Mouse (Mus musculus) embryonic facial prominence, embryonic 14.5 days (tissue): ENCODE results near the gene Prrc2a. TPM values are rescaled to one million over a fixed set of nuclear protein-coding genes. Genes with fewer than 3 reads are reported as not detected.
A peak's percentile ranks its signal among the peaks of the same experiment; 100 is the strongest.
"Not testable (repeated sequence)": the region's sequence is repeated elsewhere in the genome, so short reads cannot be mapped to it uniquely, and the experiment has no call there.

Experiments used
- ATAC-seq: fragments of 200-750 bp; cut with Nextera tagmentation; 2 replicates; pipeline ENCODE4 v1.8.0; 2017; ENCODE audit warnings: low read depth, moderate number of reproducible peaks, moderate TSS enrichment
- DNase-seq: peaks from one replicate; pipeline ENCODE4 v3.0.0-alpha.2; 2015; ENCODE audit warnings: low spot score
- H3K27ac ChIP-seq: fragments of 300-500 bp; sonication (generic); replicated peaks from 2 replicates; pipeline ENCODE4 v1.5.1; 2014; ENCODE audit warnings: low read depth, mild to moderate bottlenecking, low read length, moderate library complexity
- H3K27me3 ChIP-seq: fragments of 300-500 bp; sonication (generic); replicated peaks from 2 replicates; pipeline ENCODE4 v1.6.1; 2014; ENCODE audit warnings: low read length; ENCODE audit not compliant: control insufficient read depth, insufficient read depth
- H3K36me3 ChIP-seq: fragments of 300-500 bp; sonication (generic); 2 replicates; pipeline ENCODE4 v1.6.1; 2014; ENCODE audit warnings: low read length, mixed read lengths; ENCODE audit not compliant: control insufficient read depth, insufficient read depth
- H3K4me1 ChIP-seq: fragments of 300-500 bp; sonication (generic); 2 replicates; pipeline ENCODE4 v1.6.1; 2014; ENCODE audit warnings: antibody characterized with exemption, low read length; ENCODE audit not compliant: control insufficient read depth, insufficient read depth
- H3K4me2 ChIP-seq: fragments of 300-500 bp; sonication (generic); 2 replicates; pipeline ENCODE4 v1.6.1; 2014; ENCODE audit warnings: low read depth, mild to moderate bottlenecking, low read length, moderate library complexity, mixed read lengths
- H3K4me3 ChIP-seq: fragments of 300-500 bp; sonication (generic); 2 replicates; pipeline ENCODE4 v1.5.1; 2014; ENCODE audit warnings: low read depth, mild to moderate bottlenecking, low read length
- H3K9ac ChIP-seq: fragments of 300-500 bp; sonication (generic); 2 replicates; pipeline ENCODE4 v1.6.1; 2014; ENCODE audit warnings: low read depth, mild to moderate bottlenecking, low read length, moderate library complexity, mixed read lengths
- H3K9me3 ChIP-seq: fragments of 300-500 bp; sonication (generic); 2 replicates; pipeline ENCODE4 v1.6.1; 2016; ENCODE audit warnings: low read length; ENCODE audit not compliant: control insufficient read depth
- WGBS: fragments of 180-500 bp; shearing (Covaris S2); extraction: QIAGEN DNeasy Blood & Tissue Kit; methylation state at CpG from one replicate; pipeline ENCODE4 v1.1.7; 2014; 5-methylcytosine and 5-hydroxymethylcytosine counted together
- polyA plus RNA-seq: library from polyadenylated mRNA; unstranded; fragments of >200 nt; fragmentation: Nextera tagmentation; extraction: Ambion mirVana; gene quantifications from 2 replicates; pipeline ENCODE4 v1.2.1, GENCODE M21; 2014

Prrc2a gene
- polyA plus RNA-seq, 1 experiment from 2014 or later = 151 TPM

DNA sequence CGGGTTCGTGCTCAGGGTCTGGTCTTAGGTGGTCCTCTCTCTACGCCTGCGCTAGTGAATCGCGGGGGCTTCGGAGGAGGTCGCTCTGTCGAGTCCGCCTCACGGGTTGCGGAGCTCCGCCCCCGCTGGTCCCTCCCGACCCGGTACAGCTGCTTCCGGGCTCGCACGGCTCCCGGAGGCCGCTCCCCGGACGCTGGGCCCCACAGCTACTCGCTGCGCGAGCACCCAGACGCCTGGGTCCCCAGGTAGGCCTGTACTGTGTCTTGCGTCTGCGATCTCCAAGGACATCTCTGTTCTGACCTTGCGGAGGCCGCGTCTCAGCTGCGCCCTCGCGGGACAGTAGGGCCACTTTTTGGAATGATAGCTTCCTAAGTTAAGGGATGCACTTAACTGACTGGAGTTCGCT lies 38.5 kb downstream of the Prrc2a start, which contains the start of gene D17H6S53E:
TSS of gene D17H6S53E (plus strand) at position 168 of the 406 bp plus-strand sequence.
- Histone ChIP-seq H3K9me3 (no peaks in the 10 kb centered on the region), H3K36me3 (peaks cover 29% of the 10 kb centered on the region; the same call in 1 of the 2 replicates), H3K4me2 (peak within 1 kb of the TSS; percentile 87), H3K27me3 (no peaks in the 10 kb centered on the region), H3K9ac (peak within 1 kb of the TSS; percentile 78), H3K4me3 (peak within 1 kb of the TSS; percentile 76), H3K27ac (peak within 1 kb of the TSS; percentile 75), H3K4me1 (peaks cover 13% of the 10 kb centered on the region)
- peak; percentile 67 for ATAC-seq
- DNase-seq = peak; percentile 90
- 0% methylated on average over 22 of the region's 36 CpGs for WGBS

DNA sequence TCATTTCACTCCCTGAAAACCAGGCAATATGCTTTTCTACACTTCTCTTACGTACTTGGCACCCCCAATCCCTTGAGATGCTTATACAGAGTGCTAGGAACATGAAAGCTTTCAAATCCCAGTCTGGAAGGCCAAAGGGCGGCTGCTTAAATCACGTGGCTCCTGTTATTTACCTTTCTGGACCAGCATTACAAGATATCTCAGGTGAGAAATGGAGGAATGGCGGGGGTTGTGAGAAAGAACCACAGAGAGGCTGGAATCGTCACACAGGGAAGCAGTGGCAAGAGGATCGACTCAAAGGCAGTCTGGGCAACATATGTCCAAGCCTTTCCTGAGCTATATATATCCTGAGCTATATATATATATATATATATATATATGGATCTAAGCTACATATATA lies 39.1 kb downstream of the Prrc2a start:
- WGBS = 26% methylated on average over 6 of the region's 6 CpGs
- no peak for DNase-seq
- H3K27me3 ChIP-seq = no peaks in the 10 kb centered on the region
- H3K4me1 ChIP-seq = peaks cover 13% of the 10 kb centered on the region
- H3K4me2 ChIP-seq = peak overlapping the region; percentile 87
- H3K4me3 ChIP-seq = peak overlapping the region; percentile 76
- H3K27ac ChIP-seq = peak overlapping the region; percentile 75
- ATAC-seq = no peak
- H3K9ac ChIP-seq = peak overlapping the region; percentile 78
- no peaks in the 10 kb centered on the region for H3K9me3 ChIP-seq
- H3K36me3 ChIP-seq = peaks cover 29% of the 10 kb centered on the region; the same call in 1 of the 2 replicates

- H3K9ac ChIP-seq = peak overlapping the region; percentile 78; the same call in 1 of the 2 replicates
- 85% methylated on average over 1 of the region's 1 CpGs for WGBS
- no peaks in the 10 kb centered on the region for H3K9me3 ChIP-seq
- DNase-seq = no peak
- ATAC-seq = no peak
- peaks cover 28% of the 10 kb centered on the region; the same call in 1 of the 2 replicates for H3K36me3 ChIP-seq
- 0 out of 2 replicates have a peak overlapping the region, but pooled peaks have one; percentile 87 for H3K4me2 ChIP-seq
- H3K4me1 ChIP-seq = peaks cover 15% of the 10 kb centered on the region
- no peaks in the 10 kb centered on the region for H3K27me3 ChIP-seq
- H3K4me3 ChIP-seq = no peak overlapping the region
- H3K27ac ChIP-seq = no peak overlapping the region
Measured at GRCm38 (mm10) chr17:35125081-35125480, 39.6 kb downstream of the Prrc2a start.

DNA sequence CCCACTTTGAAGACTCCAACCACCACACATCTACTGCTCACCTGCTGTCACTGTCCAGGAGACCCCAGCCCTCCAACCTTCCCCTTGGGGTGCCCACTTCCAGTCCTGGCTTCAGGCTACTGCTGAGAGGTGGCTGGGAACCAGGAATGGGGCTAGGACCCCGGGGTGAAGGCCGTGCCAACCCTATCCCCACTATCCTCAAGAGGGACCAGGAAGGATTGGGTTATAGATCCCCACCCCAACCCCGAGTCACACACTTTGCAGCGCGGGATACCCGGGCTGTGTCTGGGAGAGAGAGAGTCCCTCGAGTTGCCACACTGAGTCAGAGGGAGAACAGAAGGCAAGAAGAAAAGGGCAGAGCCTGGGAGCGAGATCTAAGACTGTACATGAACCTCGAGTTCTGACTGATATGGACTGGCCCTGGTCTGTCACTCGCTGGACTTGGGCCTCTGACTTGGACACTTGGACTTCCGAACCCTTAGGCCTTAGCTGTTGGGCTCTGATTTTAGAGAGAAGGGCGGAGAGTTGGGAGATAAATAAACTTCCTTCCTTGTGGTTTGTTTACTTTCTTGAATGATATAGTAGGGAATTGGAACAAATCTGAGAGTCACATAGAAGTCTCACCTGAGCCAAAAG lies 40.3 kb downstream of the Prrc2a start:
- H3K27ac ChIP-seq, ATAC-seq, H3K4me3 ChIP-seq, H3K9me3 ChIP-seq, H3K4me2 ChIP-seq, H3K27me3 ChIP-seq, DNase-seq, H3K9ac ChIP-seq: not testable (repeated sequence)
- Histone ChIP-seq H3K36me3 (peaks cover 25% of the 10 kb centered on the region; the same call in 1 of the 2 replicates), H3K4me1 (peaks cover 19% of the 10 kb centered on the region)
- 93% methylated on average over 12 of the region's 12 CpGs for WGBS

DNA sequence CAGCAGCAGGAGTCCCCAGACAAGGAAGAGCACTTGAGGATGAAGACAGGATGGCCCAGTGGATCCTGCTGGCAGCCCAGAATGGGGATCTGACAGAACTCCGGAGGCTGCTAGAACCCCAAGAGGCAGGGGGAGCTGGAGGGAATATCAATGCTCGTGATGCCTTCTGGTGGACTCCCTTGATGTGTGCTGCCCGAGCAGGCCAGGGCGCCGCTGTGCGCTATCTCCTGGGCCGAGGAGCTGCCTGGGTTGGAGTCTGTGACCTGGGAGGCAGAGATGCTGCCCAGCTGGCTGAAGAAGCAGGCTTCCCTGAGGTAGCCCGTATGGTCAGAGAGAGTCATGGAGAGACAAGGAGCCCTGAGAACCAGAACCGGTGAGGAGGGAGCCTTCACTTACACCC lies 41.4 kb downstream of the Prrc2a start:
- H3K9me3 ChIP-seq, H3K4me2 ChIP-seq, ATAC-seq, H3K4me3 ChIP-seq, H3K27me3 ChIP-seq, H3K27ac ChIP-seq, H3K9ac ChIP-seq, DNase-seq: not testable (repeated sequence)
- H3K36me3 ChIP-seq = peaks cover 25% of the 10 kb centered on the region
- 85% methylated on average over 9 of the region's 9 CpGs for WGBS
- peaks cover 19% of the 10 kb centered on the region for H3K4me1 ChIP-seq

GRCm38 (mm10) chr17:35121871-35122303 lies 42.8 kb downstream of the Prrc2a start, which contains the start of gene Csnk2b:
Gene Csnk2b, minus strand, starts transcription at chr17:35122053.
- Histone ChIP-seq H3K27me3 (no peaks in the 10 kb centered on the region), H3K4me3 (peak within 1 kb of the TSS; percentile 88), H3K9ac (peak within 1 kb of the TSS; percentile 90), H3K4me1 (peaks cover 15% of the 10 kb centered on the region), H3K27ac (peak within 1 kb of the TSS; percentile 92), H3K36me3 (peaks cover 34% of the 10 kb centered on the region), H3K4me2 (peak within 1 kb of the TSS; percentile 93), H3K9me3 (no peaks in the 10 kb centered on the region)
- 1% methylated on average over 19 of the region's 19 CpGs for WGBS
- DNase-seq (peak; percentile 85), ATAC-seq (no peak; the same call in 1 of the 2 replicates)

DNA sequence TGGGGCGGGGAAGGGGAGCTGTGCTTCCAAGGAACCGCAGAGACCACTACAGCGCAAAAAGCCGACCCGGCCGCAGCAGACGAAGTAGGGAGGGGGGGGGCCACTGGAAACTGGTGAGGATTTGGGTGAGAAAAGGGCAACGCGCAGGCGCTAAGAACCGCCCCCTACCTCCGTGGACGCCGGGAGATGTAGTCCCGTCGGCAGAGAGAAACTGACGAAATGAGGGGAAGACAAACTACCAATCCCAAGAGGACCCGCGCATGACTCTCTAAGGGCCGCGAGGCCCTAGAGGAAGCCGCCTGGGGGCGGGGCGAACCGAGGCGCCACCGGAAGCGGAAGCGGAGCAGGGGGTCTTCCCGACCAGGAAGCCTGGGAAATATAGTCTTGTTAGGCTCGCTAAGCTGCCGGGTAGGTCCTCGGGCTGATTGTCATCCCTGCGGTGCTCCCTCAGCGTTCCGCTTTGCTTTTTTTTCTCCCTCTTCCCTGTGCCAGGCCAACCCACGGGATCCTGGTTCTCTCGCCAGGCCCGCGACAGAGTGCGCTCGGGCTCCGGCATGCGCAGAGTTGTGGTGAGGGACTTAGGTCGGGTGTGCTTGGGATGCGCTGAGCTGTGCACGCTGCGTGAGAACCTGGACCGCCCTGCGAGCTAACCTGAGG lies 43.4 kb downstream of the Prrc2a start, which contains the start of gene Gpank1:
TSS of gene Gpank1 (plus strand) at position 313 of the 657 bp plus-strand sequence.
- Histone ChIP-seq H3K9me3 (no peaks in the 10 kb centered on the region), H3K9ac (peak within 1 kb of the TSS; percentile 90), H3K27me3 (no peaks in the 10 kb centered on the region), H3K4me1 (peaks cover 11% of the 10 kb centered on the region), H3K36me3 (peaks cover 40% of the 10 kb centered on the region), H3K4me2 (peak within 1 kb of the TSS; percentile 93), H3K27ac (peak within 1 kb of the TSS; percentile 92), H3K4me3 (peak within 1 kb of the TSS; percentile 88)
- peak; percentile 100 for DNase-seq
- WGBS = under 1% methylated on average over 34 of the region's 50 CpGs
- peak; percentile 95 for ATAC-seq

DNA sequence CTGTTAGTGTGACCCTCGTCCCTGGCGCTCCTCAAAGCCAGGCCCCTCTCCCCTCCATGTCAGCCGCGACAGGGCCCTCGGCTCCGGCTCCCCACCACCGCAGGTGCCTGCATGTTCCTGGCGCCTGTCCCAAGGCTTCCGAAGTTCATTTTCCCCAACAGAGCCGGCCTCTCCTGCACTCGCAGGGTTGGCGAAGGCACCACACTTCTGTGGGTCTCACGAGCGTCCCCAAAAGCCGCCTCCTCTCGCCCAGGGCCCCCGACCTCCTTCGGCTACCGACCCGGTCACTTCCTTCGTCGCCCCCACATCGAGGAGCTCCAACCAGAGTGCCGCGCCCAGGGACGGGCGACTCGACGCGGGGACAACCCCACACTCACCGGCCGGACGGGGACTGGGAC lies 44.0 kb downstream of the Prrc2a start:
- Histone ChIP-seq H3K36me3 (peaks cover 45% of the 10 kb centered on the region), H3K4me2 (peak overlapping the region; percentile 81), H3K27ac (peak overlapping the region; percentile 69), H3K9ac (peak overlapping the region; percentile 90), H3K4me3 (peak overlapping the region; percentile 88), H3K27me3 (no peaks in the 10 kb centered on the region), H3K9me3 (no peaks in the 10 kb centered on the region), H3K4me1 (peaks cover 10% of the 10 kb centered on the region)
- ATAC-seq = no peak
- WGBS = under 1% methylated on average over 33 of the region's 33 CpGs
- no peak for DNase-seq
